Mouse (Mus musculus) hindbrain, postnatal 0 days (tissue): ENCODE measurements around the gene Cbx1. TPM values are rescaled to one million over a fixed set of nuclear protein-coding genes. Genes with fewer than 3 reads are reported as not detected.
"Not testable (repeated sequence)": the region's sequence is repeated elsewhere in the genome, so short reads cannot be mapped to it uniquely, and the experiment has no call there.

Experiments
- ATAC-seq: fragments of 200-750 bp; cut with Nextera tagmentation; 2 replicates; pipeline ENCODE4 v1.8.0; 2017; ENCODE audit warnings: mild to moderate bottlenecking, moderate TSS enrichment, moderate library complexity
- DNase-seq: peaks from one replicate; pipeline ENCODE4 v3.0.0-alpha.2; 2015; ENCODE audit warnings: low spot score
- H3K27ac ChIP-seq: fragments of 300-500 bp; sonication (generic); 2 replicates; pipeline ENCODE4 v1.5.1; 2014; ENCODE audit warnings: mild to moderate bottlenecking
- H3K27me3 ChIP-seq: fragments of 300-500 bp; sonication (generic); 2 replicates; pipeline ENCODE4 v1.6.1; 2014; ENCODE audit warnings: low read length, mixed read lengths; ENCODE audit not compliant: insufficient read depth
- H3K36me3 ChIP-seq: fragments of 300-500 bp; sonication (generic); 2 replicates; pipeline ENCODE4 v1.6.1; 2014; ENCODE audit warnings: low read length, mixed read lengths; ENCODE audit not compliant: insufficient read depth
- H3K4me1 ChIP-seq: fragments of 300-500 bp; sonication (generic); 2 replicates; pipeline ENCODE4 v1.6.1; 2014; ENCODE audit warnings: antibody characterized with exemption, low read length, mixed read lengths; ENCODE audit not compliant: insufficient read depth
- H3K4me2 ChIP-seq: fragments of 300-500 bp; sonication (generic); 2 replicates; pipeline ENCODE4 v1.6.1; 2014; ENCODE audit warnings: low read depth, mild to moderate bottlenecking, low read length, moderate library complexity, mixed read lengths
- H3K4me3 ChIP-seq: fragments of 300-500 bp; sonication (generic); 2 replicates; pipeline ENCODE4 v1.5.1; 2014; ENCODE audit warnings: low read length
- H3K9ac ChIP-seq: fragments of 300-500 bp; sonication (generic); replicated peaks from 2 replicates; pipeline ENCODE4 v1.6.1; 2014; ENCODE audit warnings: mild to moderate bottlenecking, low read length, moderate library complexity, mixed read lengths
- H3K9me3 ChIP-seq: fragments of 300-500 bp; sonication (generic); 2 replicates; pipeline ENCODE4 v1.6.1; 2016; ENCODE audit warnings: low read length, mixed read lengths
- CTCF ChIP-seq: IDR thresholded peaks from 2 replicates; pipeline ENCODE4 v1.5.1; 2016; ENCODE audit warnings: antibody characterized with exemption, control low read depth, low read depth
- WGBS: fragments of 180-500 bp; shearing (Covaris S2); extraction: QIAGEN DNeasy Blood & Tissue Kit; methylation state at CpG from one replicate; pipeline ENCODE4 v1.1.7; 2014; 5-methylcytosine and 5-hydroxymethylcytosine counted together
- polyA plus RNA-seq: library from polyadenylated mRNA; unstranded; fragments of >200 nt; fragmentation: Nextera tagmentation; extraction: Ambion mirVana; gene quantifications from 2 replicates; pipeline ENCODE4 v1.2.1, GENCODE M21; 2015
- total RNA-seq: library from RNA; depleted of rRNA; stranded (reverse); fragments of >200 nt; gene quantifications from 2 replicates; pipeline ENCODE4 v1.2.3, GENCODE M21; 2014

Cbx1 gene
- total and polyA plus RNA-seq, 2 experiments from 2014 or later: 23.1 to 57.2 TPM

DNA sequence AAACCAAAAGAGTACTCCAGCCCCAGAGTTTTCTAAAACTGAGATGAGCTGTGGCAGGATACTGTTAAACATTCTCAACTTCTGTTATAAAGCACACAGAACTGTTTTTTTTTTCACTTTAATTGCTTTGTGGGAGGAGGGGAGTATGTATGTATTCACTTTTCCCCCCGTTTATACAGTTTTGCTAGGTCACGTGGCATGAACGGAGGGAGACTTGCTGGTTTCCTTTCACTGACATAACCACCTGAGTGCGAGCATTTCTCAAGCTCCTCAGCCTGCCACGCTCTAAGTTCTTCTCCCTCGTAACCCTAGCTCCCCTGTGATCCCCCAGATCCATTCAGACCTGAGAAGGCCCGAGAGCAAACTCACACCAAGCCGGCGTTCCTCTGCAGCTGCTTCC, 16.5 kb upstream of the Cbx1 start:
- 96% methylated on average over 9 of the region's 9 CpGs for WGBS
- Histone ChIP-seq H3K4me2 (no peak overlapping the region), H3K9me3 (no peaks in the 10 kb centered on the region), H3K4me1 (peaks cover 5% of the 10 kb centered on the region; the same call in 1 of the 2 replicates), H3K4me3 (no peak overlapping the region), H3K36me3 (peaks cover 56% of the 10 kb centered on the region), H3K27me3 (no peaks in the 10 kb centered on the region), H3K9ac (no peak overlapping the region), H3K27ac (no peak overlapping the region)
- DNase-seq (no peak), ATAC-seq (no peak)
- TF ChIP-seq CTCF: no peak

- 81% methylated on average over 3 of the region's 3 CpGs for WGBS
- Histone ChIP-seq H3K27ac (0 out of 2 replicates have a peak overlapping the region, but pooled peaks have one; percentile 22), H3K4me2 (no peak overlapping the region; the same call in 1 of the 2 replicates)
Observed at GRCm38 (mm10) chr11:96774536-96774935, 14.4 kb upstream of the Cbx1 start.

GRCm38 (mm10) chr11:96775063-96775462, 13.9 kb upstream of the Cbx1 start:
- DNase-seq (peak; percentile 37), ATAC-seq (no peak)
- H3K4me3 ChIP-seq: no peak overlapping the region
- peaks cover 31% of the 10 kb centered on the region for H3K36me3 ChIP-seq
- WGBS: 75% methylated on average over 8 of the region's 8 CpGs
- no peak for TF ChIP-seq CTCF
- no peaks in the 10 kb centered on the region for H3K27me3 ChIP-seq
- H3K9me3 ChIP-seq: no peaks in the 10 kb centered on the region
- H3K27ac ChIP-seq: 0 out of 2 replicates have a peak overlapping the region, but pooled peaks have one; percentile 22
- H3K4me1 ChIP-seq: peaks cover 5% of the 10 kb centered on the region; the same call in 1 of the 2 replicates
- H3K9ac ChIP-seq: no peak overlapping the region
- H3K4me2 ChIP-seq: peak overlapping the region; percentile 79; the same call in 1 of the 2 replicates

More at GRCm38 (mm10) chr11:96774536-96774935, 14.4 kb upstream of the Cbx1 start:
- Histone ChIP-seq H3K9ac (no peak overlapping the region), H3K27me3 (no peaks in the 10 kb centered on the region), H3K4me3 (no peak overlapping the region), H3K9me3 (no peaks in the 10 kb centered on the region), H3K36me3 (peaks cover 36% of the 10 kb centered on the region), H3K4me1 (peaks cover 5% of the 10 kb centered on the region; the same call in 1 of the 2 replicates)
- ATAC-seq (no peak), DNase-seq (peak; percentile 50)
- TF ChIP-seq CTCF: peak; percentile 32

DNA sequence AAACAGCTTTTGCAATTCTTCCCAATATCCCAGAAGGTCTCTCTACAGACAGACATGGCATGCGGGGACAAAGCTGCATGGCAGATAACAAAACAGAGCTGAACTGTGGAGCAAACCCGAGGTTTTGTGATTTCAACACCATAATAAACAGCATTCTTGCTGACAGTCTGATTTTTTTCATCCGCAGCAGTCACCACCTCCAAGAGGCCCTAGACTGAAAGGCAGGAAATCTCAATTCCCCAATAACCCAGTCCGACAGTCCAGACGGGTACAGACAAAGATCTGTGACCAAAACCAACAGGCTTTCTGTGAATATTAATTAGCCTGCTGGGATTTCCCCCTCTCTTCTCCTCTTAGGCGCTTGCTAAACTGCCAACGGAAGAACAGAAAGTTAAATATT, 13.3 kb upstream of the Cbx1 start:
- WGBS: 49% methylated on average over 7 of the region's 7 CpGs
- H3K4me1 ChIP-seq: peaks cover 5% of the 10 kb centered on the region; the same call in 1 of the 2 replicates

DNA sequence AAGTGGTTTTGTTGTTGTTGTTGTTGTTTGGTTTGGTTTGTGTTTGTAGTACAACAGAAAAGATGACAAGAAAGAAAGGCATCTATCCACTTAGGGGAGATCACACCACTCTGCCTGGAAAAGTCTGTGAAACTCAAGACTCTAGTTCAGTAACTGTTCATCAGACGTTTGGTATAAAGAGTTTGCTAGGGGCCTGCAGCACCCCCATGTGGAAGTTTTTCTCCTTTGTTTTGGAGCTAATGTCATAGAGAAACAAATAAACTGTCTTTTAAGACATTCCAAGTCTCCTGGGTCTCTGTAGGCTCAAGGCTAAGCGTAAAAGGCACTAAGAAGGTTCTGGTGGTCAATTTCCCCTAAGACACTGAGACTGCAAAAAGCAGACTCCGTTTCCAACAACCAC, 12.9 kb upstream of the Cbx1 start:
- Histone ChIP-seq H3K9me3 (no peaks in the 10 kb centered on the region), H3K27ac (0 out of 2 replicates have a peak overlapping the region, but pooled peaks have one; percentile 72), H3K27me3 (no peaks in the 10 kb centered on the region), H3K9ac (peak overlapping the region; percentile 67; the same call in 1 of the 2 replicates), H3K4me2 (peak overlapping the region; percentile 79), H3K4me3 (peak overlapping the region; percentile 61), H3K36me3 (peaks cover 21% of the 10 kb centered on the region), H3K4me1 (peaks cover 5% of the 10 kb centered on the region; the same call in 1 of the 2 replicates)
- peak; percentile 48 for TF ChIP-seq CTCF
- WGBS: 37% methylated on average over 3 of the region's 3 CpGs
- ATAC-seq: no peak
- DNase-seq: peak; percentile 34

More for the DNA sequence above, 13.3 kb upstream of the Cbx1 start:
- Histone ChIP-seq H3K4me2 (peak overlapping the region; percentile 79), H3K9me3 (no peaks in the 10 kb centered on the region), H3K27me3 (no peaks in the 10 kb centered on the region), H3K9ac (no peak overlapping the region), H3K4me3 (no peak overlapping the region), H3K36me3 (peaks cover 25% of the 10 kb centered on the region), H3K27ac (no peak overlapping the region)
- no peak for DNase-seq
- ATAC-seq: no peak
- no peak for TF ChIP-seq CTCF

- H3K4me2 ChIP-seq: peak within 1 kb of the TSS; percentile 79
- 1% methylated on average over 59 of the region's 59 CpGs for WGBS
Observed at GRCm38 (mm10) chr11:96776968-96777962, 11.7 kb upstream of the Cbx1 start, which contains the start of gene Snx11. TSS of gene Snx11 (minus strand) at chr11:96777559.

DNA sequence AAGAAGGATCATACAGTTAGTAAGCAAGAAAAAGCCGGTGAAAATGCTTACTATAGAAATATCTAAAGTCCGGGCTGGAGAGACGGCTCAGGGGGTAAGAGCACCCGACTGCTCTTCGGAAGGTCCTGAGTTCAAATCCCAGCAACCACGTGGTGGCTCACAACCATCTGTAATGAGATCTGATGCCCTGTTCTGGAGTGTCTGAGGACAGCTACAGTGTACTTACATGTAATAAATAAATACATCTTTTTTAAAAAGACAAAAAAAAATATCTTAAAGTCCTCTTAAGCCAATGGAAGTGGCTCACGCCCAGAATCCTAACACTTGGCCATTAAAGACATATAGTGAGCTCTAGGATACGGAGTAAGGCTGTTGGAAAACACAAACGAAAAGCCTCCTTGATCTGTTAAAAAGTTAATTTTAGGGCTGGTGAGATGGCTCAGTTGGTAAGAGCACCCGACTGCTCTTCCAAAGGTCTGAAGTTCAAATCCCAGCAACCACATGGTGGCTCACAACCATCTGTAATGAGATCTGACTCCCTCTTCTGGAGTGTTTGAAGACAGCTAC, 10.8 kb upstream of the Cbx1 start:
- WGBS: 73% methylated on average over 10 of the region's 10 CpGs
- not testable (repeated sequence) for H3K36me3 ChIP-seq, H3K4me1 ChIP-seq, H3K27me3 ChIP-seq, DNase-seq, H3K9me3 ChIP-seq, ATAC-seq
- peak overlapping the region; percentile 61 for H3K4me3 ChIP-seq
- peak overlapping the region; percentile 72 for H3K27ac ChIP-seq
- H3K9ac ChIP-seq: 0 out of 2 replicates have a peak overlapping the region, but pooled peaks have one; percentile 67
- peak overlapping the region; percentile 79 for H3K4me2 ChIP-seq

More at GRCm38 (mm10) chr11:96776968-96777962, 11.7 kb upstream of the Cbx1 start, which contains the start of gene Snx11:
- peaks cover 5% of the 10 kb centered on the region; the same call in 1 of the 2 replicates for H3K4me1 ChIP-seq
- H3K27me3 ChIP-seq: no peaks in the 10 kb centered on the region
- no peaks in the 10 kb centered on the region for H3K9me3 ChIP-seq
- H3K27ac ChIP-seq: peak within 1 kb of the TSS; percentile 72
- peak within 1 kb of the TSS; percentile 61 for H3K4me3 ChIP-seq
- H3K9ac ChIP-seq: peak within 1 kb of the TSS; percentile 67
- peak; percentile 98 for DNase-seq
- ATAC-seq: peak; percentile 99
- H3K36me3 ChIP-seq: peaks cover 9% of the 10 kb centered on the region
- TF ChIP-seq CTCF: peak; percentile 82
